ENCODE assay signal across 14 mouse cellular contexts in genomic region chr6:113534886-113535285, GRCm38 (mm10). TPM values are rescaled to one million over a fixed set of nuclear protein-coding genes. Genes with fewer than 3 reads are reported as not detected.
"Had no signal": no experiment of that assay in that cellular context is flagged by ENCODE, and none has a peak within 500 bp of the region (broad histone marks: within the 10 kb centered on the region; RNA-seq: fewer than 3 reads in every experiment).

No protein-coding gene starts in this region.

- DNase-seq: lung, adult 18-20 months; lung, embryonic 14.5 days; lung, postnatal 10 days; lung, postnatal 4 days; midbrain, embryonic 14.5 days; retina, postnatal 1 day; right cerebral cortex, adult 18-20 months; right cerebral cortex, postnatal 25 days; right cerebral cortex, postnatal 4 days; spleen, adult 18-20 months; thymus, adult 18-20 months; thymus, postnatal 14 days; thymus, postnatal 36 days had no signal

RNA-seq across cellular contexts. Expression of gene Prrt3, which starts 33.2 kb away (rescaled TPM):
- polyA plus RNA-seq: liver, embryonic 14.5 days had no signal
